Mouse (Mus musculus): ENCODE measurements around the gene Hyal3. TPM values are rescaled to one million over a fixed set of nuclear protein-coding genes. Genes with fewer than 3 reads are reported as not detected.

Gene Hyal3
- total RNA-seq, 2 experiments from 2014 or later = 0.41 to 0.79 TPM

GRCm38 (mm10) chr9:107590773-107591060 lies 10.1 kb downstream of the Hyal3 start:
- intact Hi-C loops (cut with DNase I) = no loop called here
- no peak for DNase-seq

GRCm38 (mm10) chr9:107593101-107593976 lies 12.7 kb downstream of the Hyal3 start:
- intact Hi-C loops (cut with DNase I) = no loop called here
- DNase-seq = peak; percentile 70 to 81

- intact Hi-C loops (cut with DNase I) = no loop called here
- no peak for DNase-seq
These were observed 13.9 kb downstream of the Hyal3 start for GRCm38 (mm10) chr9:107594281-107595062.

- peak; percentile 91 for DNase-seq
- intact Hi-C loops (cut with DNase I) = no loop called here
These were observed 16.3 kb downstream of the Hyal3 start for GRCm38 (mm10) chr9:107596619-107597569.

- no peak for DNase-seq
- intact Hi-C loops (cut with DNase I) = no loop called here
These were observed 17.8 kb downstream of the Hyal3 start for GRCm38 (mm10) chr9:107598385-107598784.

GRCm38 (mm10) chr9:107599433-107599832 lies 18.8 kb downstream of the Hyal3 start:
- intact Hi-C loops (cut with DNase I) = no loop called here

GRCm38 (mm10) chr9:107599842-107600241 lies 19.2 kb downstream of the Hyal3 start:
- intact Hi-C loops (cut with DNase I) = loop anchor here (5.0 kb wide), 1 partner anchor 137 kb away; no protein-coding TSS in a partner anchor
- DNase-seq = no peak

More at GRCm38 (mm10) chr9:107599433-107599832, 18.8 kb downstream of the Hyal3 start:
- no peak for DNase-seq

GRCm38 (mm10) chr9:107600745-107601144 lies 20.1 kb downstream of the Hyal3 start:
- DNase-seq = no peak
- intact Hi-C loops (cut with DNase I) = loop anchor here (5.0 kb wide), 1 partner anchor 137 kb away; no protein-coding TSS in a partner anchor

GRCm38 (mm10) chr9:107601275-107601674 lies 20.7 kb downstream of the Hyal3 start:
- intact Hi-C loops (cut with DNase I) = loop anchor here (5.0 kb wide), 1 partner anchor 136 kb away; no protein-coding TSS in a partner anchor
- DNase-seq = no peak

- intact Hi-C loops (cut with DNase I) = loop anchor here (1.0 to 5.0 kb wide), 3 partner anchors 42 to 135 kb away; no protein-coding TSS in a partner anchor
- DNase-seq = peak; percentile 94 to 97
These were observed 21.5 kb downstream of the Hyal3 start for GRCm38 (mm10) chr9:107602068-107602648.

GRCm38 (mm10) chr9:107603251-107603650 lies 22.6 kb downstream of the Hyal3 start:
- intact Hi-C loops (cut with DNase I) = loop anchor here (5.0 kb wide), 1 partner anchor 134 kb away; no protein-coding TSS in a partner anchor
- DNase-seq = no peak

GRCm38 (mm10) chr9:107605041-107605661 lies 24.5 kb downstream of the Hyal3 start:
- DNase-seq = peak in 1 of 2 experiments; percentile 58
- intact Hi-C loops (cut with DNase I) = no loop called here

- DNase-seq = peak in 1 of 2 experiments; percentile 63
- intact Hi-C loops (cut with DNase I) = no loop called here
These were observed 26.0 kb downstream of the Hyal3 start for GRCm38 (mm10) chr9:107606591-107606990.

GRCm38 (mm10) chr9:107607036-107607435 lies 26.4 kb downstream of the Hyal3 start:
- intact Hi-C loops (cut with DNase I) = no loop called here

GRCm38 (mm10) chr9:107607653-107608245 lies 27.1 kb downstream of the Hyal3 start:
- intact Hi-C loops (cut with DNase I) = no loop called here
- peak in 1 of 2 experiments; percentile 45 for DNase-seq

More at GRCm38 (mm10) chr9:107607036-107607435, 26.4 kb downstream of the Hyal3 start:
- DNase-seq = no peak

- DNase-seq = peak in 1 of 2 experiments; percentile 57
- intact Hi-C loops (cut with DNase I) = no loop called here
These were observed 28.3 kb downstream of the Hyal3 start, which contains the start of gene Sema3b for GRCm38 (mm10) chr9:107608741-107609432. Gene Sema3b, minus strand, starts transcription at chr9:107609229.

GRCm38 (mm10) chr9:107609433-107609830 lies 28.8 kb downstream of the Hyal3 start:
- DNase-seq = no peak
- intact Hi-C loops (cut with DNase I) = no loop called here
